Mouse (Mus musculus): ENCODE data around the gene Ttll7.

DNA sequence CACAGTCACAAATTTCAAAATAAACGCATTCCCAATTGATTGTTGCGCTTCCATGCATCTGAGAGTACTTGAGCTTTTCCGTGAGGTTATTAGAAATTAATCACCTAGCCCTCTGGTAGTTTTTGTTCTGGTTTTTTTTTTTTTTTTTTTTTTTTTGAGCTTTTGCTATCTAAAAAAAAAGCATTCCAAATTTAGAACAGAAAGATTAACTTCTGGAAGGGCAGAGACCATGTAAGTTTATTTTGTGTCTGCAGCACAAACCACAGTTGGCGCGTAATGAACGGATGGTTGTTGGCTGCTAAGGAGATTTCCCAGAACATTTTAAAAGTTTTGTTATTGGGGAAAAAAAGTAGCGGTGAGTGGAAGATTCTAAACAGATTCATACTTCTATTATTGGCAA is 38.5 kb upstream of the Ttll7 start:
- no peak for TF ChIP-seq GATA1 (IDR thresholded peaks at IDR 0.05; ENCODE audit: low read length)
- no peak for TF ChIP-seq TAL1 (IDR thresholded peaks at IDR 0.05; ENCODE audit: low read length)

All from erythroblast, embryonic 14.5 days (primary cell).